Mouse (Mus musculus): Measurements from ENCODE around the gene Usp46.
"Not testable (repeated sequence)": the region's sequence is repeated elsewhere in the genome, so short reads cannot be mapped to it uniquely, and the experiment has no call there.

Usp46 gene

DNA sequence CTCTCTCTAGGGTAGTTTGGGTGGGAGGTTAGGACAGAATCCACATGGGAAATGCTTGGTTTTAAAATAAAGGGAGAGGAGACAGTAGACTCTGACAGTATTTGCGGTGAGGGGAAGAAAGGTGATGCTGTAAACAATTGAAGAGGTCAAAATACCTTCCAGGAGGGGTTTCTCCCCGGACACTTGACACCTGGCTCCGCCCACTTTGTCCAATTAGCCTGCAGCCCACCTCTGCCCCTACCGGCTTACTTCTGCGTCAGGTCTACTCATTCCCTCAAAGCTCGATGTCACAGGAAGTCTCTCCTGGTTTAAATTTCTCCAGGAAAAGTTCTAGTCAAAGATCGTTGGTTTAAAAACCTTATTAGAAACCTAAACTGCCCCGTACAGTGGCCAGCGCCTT lies 8.5 kb upstream of the Usp46 start:
- in situ Hi-C loops (cut with MboI, MseI), result loop anchor here (25.0 kb wide), 2 partner anchors 461 to 961 kb away; partner anchors contain the start of genes Chic2, Fip1l1 and Scfd2

DNA sequence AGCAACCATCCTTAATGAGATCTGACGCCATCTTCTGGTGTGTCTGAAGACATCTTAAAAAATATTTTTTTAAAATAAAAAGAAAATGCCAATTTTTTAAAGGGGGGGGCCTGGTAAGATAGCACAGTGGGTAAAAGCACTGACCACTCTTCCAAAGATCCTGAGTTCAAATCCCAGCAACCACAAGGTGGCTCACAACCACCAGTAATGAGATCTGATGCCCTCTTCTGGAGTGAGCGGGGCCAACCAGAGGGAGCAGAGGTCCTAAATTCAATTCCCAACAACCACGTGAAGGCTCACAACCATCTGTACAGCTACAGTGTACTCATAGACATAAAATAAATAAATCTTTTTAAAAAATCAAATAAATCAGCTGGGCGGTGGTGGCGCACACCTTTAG lies 2.3 kb upstream of the Usp46 start:
- in situ Hi-C loops (cut with MboI, MseI), result not testable (repeated sequence)

- in situ Hi-C loops (cut with MboI, MseI), result no loop called here
These were observed 587 bp upstream of the Usp46 start for GRCm38 (mm10) chr5:74068714-74069321.

DNA sequence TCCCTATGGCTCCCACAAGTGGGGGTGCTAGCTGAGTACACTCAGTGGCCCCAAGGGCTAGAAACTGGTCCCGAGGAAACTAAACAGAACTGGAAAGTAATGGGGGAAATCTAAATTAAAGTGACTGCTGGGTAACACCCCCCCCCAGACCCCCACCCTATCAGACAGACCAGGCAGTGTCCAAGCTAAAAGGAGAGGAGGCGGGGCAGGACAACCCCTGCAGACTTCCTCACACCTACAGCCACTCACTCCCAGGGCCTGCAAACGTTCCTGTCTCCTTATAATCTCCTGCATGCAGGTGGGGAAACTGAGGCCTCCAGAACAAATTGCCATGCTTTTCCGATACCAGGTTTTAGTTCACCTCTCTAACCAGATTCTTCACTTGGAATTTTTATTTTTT lies 885 bp downstream of the Usp46 start:
- in situ Hi-C loops (cut with MboI, MseI), result no loop called here

GRCm38 (mm10) chr5:74066416-74067115 lies 1.7 kb downstream of the Usp46 start:
- in situ Hi-C loops (cut with MboI, MseI), result no loop called here

GRCm38 (mm10) chr5:74065565-74066275 lies 2.5 kb downstream of the Usp46 start:
- in situ Hi-C loops (cut with MboI, MseI), result no loop called here

DNA sequence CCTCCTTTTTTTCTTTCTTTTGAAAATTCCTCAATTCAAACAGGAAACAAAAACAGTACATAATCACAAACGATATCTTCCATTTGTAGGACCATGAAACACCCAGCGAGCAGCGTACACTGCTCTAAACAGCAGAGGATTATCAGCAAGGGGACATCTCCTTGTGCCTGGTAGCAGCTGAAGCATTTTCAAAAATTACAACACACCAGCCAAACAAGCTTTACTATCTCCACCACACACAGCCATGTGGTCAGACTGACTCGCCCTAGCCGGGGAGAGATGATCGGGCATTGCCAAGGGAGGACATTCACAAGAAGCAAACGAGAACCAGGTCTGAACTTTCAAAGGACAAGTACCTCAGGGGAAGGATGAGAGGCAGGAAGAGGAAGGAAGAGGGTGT lies 3.4 kb downstream of the Usp46 start:
- in situ Hi-C loops (cut with MboI, MseI), result no loop called here

GRCm38 (mm10) chr5:74063226-74063747 lies 4.9 kb downstream of the Usp46 start:
- in situ Hi-C loops (cut with MboI, MseI), result no loop called here

- in situ Hi-C loops (cut with MboI, MseI), result no loop called here
These were observed 6.0 kb downstream of the Usp46 start for GRCm38 (mm10) chr5:74062266-74062665.

DNA sequence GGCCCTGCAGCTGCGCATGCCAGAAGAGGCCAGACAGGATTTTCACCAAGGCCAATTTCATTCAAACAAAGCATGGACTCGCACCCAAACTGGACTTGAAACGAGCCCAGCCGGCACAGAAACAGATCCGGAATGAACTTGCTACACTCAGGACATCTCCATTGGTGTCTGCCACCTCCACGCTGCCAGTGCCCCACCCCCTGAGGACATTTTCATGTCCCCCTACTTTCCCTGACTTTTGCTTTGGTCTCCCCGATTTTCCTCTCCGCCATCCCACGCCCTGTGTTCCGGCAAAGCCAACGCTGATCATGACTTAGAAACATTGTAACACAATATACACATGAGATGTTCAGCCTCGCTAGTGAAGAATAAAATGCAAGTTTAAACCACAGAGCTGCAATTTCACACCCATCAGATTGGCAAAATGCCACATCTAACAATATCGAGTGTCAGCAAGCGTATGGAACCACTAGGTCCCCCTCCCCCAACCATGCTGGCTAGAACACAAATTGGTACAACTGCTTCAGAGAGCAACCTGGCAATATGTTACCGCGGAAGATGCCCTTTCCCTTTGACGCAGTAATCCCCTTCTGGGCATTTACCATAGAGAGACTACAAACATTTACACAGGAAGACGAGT lies 6.7 kb downstream of the Usp46 start:
- in situ Hi-C loops (cut with MboI, MseI), result no loop called here

DNA sequence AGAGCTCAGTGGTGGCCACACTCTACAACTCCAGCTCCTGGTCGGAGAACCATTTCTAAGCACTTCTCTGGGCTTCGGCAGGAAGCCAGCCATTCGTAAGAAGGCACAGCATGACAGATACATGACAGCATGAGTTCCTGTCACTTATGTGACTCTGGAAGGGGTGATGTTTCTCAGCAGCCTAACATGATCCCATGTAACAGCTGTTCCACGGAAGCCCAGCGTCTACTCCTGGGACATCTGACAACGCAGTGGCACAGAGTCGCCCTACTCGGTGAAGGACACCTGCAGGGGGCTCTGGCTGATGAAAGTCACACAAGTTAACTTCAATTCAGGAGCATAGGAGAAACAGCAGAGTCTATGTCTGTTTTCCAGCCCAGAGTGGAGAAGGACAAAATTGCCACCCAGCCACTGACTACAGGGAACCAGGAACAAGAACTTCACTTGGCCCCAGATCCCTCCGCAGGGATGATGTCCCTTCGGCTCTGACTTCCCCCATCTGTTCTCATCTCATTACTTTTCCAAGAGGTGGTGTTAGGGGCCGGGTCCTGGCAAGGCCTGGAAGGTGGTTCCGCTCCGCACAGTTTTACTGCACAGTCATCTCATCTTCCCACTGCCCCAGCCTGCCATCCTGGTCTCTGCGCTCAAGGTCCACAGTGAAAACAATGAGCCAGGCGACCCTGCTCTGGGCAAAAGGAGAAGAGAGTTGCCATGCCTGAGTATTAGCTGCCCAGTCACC lies 15.9 kb downstream of the Usp46 start:
- in situ Hi-C loops (cut with MboI, MseI), result no loop called here

DNA sequence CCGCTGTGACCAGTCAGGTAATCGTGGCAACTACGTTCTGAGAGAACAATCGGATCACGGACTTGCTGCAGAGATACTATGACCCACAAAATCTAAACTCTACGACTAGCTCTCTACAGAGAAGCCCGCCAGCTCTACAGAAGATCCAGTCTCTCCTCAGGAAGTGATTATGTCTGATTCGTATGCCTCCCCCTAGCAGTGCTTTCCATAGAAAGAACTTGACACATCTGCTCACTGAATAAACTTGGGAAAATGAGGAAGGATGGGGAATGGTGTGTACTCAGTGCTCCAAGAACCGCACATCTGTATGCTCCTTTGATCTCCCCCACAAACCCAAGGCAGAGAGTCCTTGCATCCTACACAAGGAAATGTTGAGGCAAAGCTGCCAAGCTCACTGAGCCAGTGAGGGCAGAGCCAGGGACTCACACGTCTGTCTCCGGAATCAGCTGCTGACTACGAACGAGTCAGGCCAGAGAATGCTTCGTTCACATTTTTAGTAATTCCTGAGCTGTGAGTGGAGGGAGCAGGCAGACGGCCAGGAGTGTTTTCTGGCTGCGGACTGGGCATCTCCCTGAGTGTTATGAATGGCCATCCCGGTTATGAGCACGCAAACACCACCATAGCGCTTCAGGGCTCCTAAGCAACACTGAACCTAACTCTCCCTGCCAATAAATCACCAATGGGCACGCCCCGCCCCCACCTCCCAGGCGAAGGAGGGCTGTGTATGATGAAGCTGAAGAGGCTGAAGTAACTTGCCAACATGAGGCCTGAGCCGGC lies 16.6 kb downstream of the Usp46 start:
- in situ Hi-C loops (cut with MboI, MseI), result no loop called here

GRCm38 (mm10) chr5:74050903-74051302 lies 17.3 kb downstream of the Usp46 start:
- in situ Hi-C loops (cut with MboI, MseI), result no loop called here

DNA sequence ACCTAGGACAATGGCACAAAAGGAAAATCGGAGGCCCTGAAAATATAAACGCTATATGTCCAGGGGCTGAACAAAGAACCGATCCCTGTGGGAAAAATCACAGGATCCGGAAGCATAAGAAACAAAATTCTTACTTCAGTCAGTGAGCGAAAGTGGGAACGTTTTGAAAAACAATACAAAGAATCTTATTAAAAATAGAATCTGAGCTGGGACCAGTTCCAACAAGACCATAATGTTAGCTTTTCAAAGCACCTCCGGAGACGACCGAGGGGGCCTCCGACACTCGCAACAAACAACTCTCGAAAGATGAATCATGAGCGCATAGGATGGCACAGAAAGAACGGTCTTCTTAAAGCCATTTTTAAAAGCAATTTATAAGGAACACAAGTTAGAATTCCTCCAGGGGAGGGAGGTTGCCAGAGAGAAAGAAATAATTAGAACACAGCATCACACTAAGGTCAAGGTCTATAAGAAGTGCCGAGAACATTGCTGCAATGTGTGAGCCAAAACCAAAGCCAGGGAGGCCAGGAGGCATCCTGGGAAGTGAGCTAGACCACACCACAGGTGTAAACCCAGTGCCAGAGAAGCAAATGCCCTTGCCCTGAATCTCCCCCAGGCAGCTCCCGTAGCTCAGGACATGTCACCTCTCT lies 19.3 kb downstream of the Usp46 start:
- in situ Hi-C loops (cut with MboI, MseI), result no loop called here

DNA sequence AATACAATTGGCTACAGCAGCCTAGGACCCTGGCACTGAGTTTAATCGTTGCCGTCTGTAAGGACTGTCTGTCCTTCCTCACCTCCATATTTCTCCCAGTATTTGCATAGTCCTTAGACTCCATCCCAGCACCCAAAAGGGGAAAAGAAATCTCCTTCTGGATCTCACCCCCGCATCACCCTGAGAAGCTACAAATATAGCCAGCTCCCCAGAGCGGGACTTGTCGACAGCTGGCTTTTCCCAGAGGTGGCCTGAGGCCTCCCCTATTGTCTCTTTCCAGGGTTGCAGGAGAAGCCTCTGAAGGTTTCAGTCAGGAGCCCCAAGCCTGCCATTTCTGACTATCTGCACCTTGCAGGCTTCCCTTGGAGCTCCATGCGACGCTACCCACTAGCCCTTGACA lies 23.6 kb downstream of the Usp46 start:
- in situ Hi-C loops (cut with MboI, MseI), result no loop called here

GRCm38 (mm10) chr5:74042796-74043340 lies 25.4 kb downstream of the Usp46 start:
- in situ Hi-C loops (cut with MboI, MseI), result no loop called here

DNA sequence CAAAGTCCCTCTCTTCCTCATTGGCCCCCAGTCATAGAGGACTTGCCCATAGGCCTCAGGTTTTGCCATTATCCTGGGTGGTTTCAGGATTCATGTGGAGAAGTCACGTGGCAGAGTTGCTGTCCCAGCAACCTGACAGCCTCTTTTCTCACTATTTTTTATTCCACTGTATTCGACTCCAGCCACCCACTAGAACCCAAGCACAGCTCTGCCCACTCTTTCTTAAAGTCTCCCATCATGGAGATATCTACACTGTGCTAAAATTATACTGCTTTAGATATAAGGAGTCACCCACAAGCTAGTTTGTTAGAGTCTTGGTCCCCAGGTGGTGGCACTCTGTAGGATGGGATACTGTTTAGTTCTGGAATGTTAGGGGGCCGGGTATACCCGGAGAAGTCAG lies 27.7 kb downstream of the Usp46 start:
- in situ Hi-C loops (cut with MboI, MseI), result no loop called here

- in situ Hi-C loops (cut with MboI, MseI), result no loop called here
These were observed 32.8 kb downstream of the Usp46 start for GRCm38 (mm10) chr5:74035454-74035853.

GRCm38 (mm10) chr5:74034177-74034576 lies 34.1 kb downstream of the Usp46 start:
- in situ Hi-C loops (cut with MboI, MseI), result no loop called here

- in situ Hi-C loops (cut with MboI, MseI), result loop anchor here (5.0 to 10.0 kb wide), 2 partner anchors 93 to 1755 kb away; no protein-coding TSS in a partner anchor
These were observed 38.4 kb downstream of the Usp46 start for GRCm38 (mm10) chr5:74029787-74030186.
